Mouse (Mus musculus): ENCODE data around the gene Sdhb.

GRCm38 (mm10) chr4:141011556-141012328, 50.7 kb downstream of the Sdhb start:
- 0 out of 2 replicates have a peak, but pooled peaks have one; percentile 15 for TF ChIP-seq POLR2A (IDR thresholded peaks at IDR 0.05; ENCODE audit: low read depth, low read length)
- TF ChIP-seq CTCF (IDR thresholded peaks at IDR 0.05; ENCODE audit: borderline replicate concordance, insufficient read depth, low read length): no peak
